Mouse (Mus musculus): ENCODE measurements around the gene Add3. TPM values are rescaled to one million over a fixed set of nuclear protein-coding genes. Genes with fewer than 3 reads are reported as not detected.

Add3 gene
- total RNA-seq, 2 experiments from 2014 or later: 80.6 to 86.6 TPM

GRCm38 (mm10) chr19:53257631-53258560 lies 117.7 kb downstream of the Add3 start:
- no peak for DNase-seq (ENCODE audit: low spot score in 2 of 2)
- intact Hi-C loops (cut with DNase I): no loop called here

GRCm38 (mm10) chr19:53258740-53259506 lies 118.7 kb downstream of the Add3 start:
- intact Hi-C loops (cut with DNase I): no loop called here
- no peak for DNase-seq (ENCODE audit: low spot score in 2 of 2)

- intact Hi-C loops (cut with DNase I): no loop called here
- no peak for DNase-seq (ENCODE audit: low spot score in 2 of 2)
These were observed 119.3 kb downstream of the Add3 start for GRCm38 (mm10) chr19:53259541-53259940.

GRCm38 (mm10) chr19:53260261-53260660 lies 120.0 kb downstream of the Add3 start:
- intact Hi-C loops (cut with DNase I): no loop called here
- DNase-seq (ENCODE audit: low spot score in 2 of 2): no peak

- DNase-seq (ENCODE audit: low spot score in 2 of 2): no peak
- intact Hi-C loops (cut with DNase I): no loop called here
These were observed 120.6 kb downstream of the Add3 start for GRCm38 (mm10) chr19:53260828-53261227.

DNA sequence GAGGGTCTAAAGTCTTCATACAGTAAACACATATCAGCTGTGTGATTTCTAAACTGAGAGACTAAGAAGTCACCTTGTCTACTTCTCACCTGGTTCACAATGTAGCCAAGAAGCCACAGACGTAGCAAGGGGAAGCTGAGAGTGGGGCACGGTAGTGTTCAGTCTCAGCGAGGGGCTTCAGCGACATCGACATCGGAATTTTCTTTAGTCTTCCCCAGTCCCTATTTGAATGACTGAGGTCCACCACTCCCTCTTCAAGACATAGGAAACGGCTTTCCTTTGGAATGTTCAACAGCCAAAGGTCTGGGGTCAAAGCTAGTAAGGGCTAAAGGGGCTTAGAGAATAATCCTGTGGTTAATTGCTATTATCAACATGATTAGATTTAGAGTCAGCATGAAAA lies 121.8 kb downstream of the Add3 start:
- no peak for DNase-seq (ENCODE audit: low spot score in 2 of 2)
- intact Hi-C loops (cut with DNase I): no loop called here

DNA sequence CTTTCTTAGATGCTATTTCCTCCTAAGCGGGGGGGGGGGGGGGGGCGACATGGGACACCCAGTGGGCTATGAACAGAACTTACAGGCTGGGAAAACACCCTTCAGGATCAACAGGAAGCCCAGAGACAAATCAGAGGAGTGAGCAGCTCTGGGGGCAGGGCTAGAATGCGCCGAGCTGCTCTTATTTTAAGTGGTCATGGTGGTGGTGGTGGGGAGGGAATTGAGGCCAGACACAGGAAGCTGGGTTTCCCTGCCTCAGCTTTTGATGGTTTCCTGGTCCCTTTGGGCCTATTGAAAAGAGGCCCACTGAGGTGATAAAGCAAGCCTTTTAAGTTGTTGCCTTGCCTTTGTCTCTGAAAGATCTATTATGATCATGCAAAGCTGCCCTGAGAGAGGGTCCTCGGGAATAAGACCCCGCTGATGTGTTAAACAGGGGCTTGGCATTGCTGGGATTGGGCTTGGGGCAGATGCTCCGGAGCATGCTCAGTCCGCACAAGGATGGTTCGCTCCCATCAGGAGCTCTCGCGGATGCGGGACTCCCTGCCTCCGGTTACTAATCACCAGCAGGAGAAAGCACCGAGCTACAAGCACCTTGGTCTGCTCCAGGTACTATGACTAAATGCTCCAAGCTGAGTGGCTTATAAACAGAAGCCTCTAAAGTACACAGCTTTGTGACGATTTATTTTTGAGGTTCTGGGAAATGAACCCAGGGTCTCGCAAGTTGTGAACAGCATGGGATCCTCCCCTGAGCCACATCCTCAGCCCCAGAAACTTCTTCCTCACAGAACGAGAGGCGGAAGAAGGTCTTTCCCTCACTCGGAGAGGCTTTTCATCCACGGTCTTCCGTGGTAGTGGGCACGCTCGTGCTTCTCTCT lies 123.9 kb downstream of the Add3 start:
- no peak for DNase-seq (ENCODE audit: low spot score in 2 of 2)
- intact Hi-C loops (cut with DNase I): no loop called here

DNA sequence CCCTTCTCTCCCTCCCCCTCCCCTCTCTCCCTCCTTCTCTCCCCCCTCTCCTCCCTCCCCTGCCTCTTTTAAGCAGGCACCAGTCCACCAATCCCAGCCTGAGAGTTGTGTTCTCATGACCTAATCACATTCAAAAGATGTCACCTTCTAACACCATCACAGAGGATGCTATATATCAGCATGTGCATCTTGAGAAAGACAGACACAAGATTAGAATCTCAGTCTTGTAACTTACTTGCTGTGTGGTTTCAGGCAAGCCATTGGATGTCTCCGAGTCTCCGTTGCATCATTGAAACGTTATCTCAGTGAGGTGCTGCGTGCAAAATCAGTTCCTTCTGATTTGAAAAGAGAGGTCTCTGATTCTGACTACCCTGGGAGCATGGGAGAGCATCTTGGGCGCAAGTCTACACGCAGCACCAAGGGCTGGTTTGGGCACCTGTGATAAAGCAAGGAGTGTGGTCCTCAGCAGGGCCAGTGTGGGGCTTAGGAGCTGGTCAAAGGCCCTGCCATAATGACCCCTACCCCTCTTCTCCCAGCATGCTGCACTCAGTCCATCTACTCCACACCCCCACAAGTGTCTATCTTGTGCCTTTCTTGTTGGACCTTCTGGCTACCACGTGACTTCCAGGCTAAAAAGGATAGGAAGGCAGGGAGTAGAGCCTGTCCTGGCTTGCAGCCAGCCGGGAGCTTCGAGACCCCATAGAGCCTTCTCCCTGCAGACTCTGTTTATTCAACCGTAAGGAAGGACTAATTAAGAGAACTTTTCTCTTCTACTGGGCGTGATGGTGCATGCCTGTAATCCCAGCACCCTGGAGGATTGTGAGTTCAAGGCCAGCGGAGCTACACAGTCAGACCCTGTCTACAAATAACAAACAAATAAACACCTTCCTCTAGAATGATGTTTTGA lies 124.8 kb downstream of the Add3 start:
- DNase-seq (ENCODE audit: low spot score in 2 of 2): no peak
- intact Hi-C loops (cut with DNase I): no loop called here

- no peak for DNase-seq (ENCODE audit: low spot score in 2 of 2)
These were observed 127.1 kb downstream of the Add3 start for GRCm38 (mm10) chr19:53267305-53267704.

DNA sequence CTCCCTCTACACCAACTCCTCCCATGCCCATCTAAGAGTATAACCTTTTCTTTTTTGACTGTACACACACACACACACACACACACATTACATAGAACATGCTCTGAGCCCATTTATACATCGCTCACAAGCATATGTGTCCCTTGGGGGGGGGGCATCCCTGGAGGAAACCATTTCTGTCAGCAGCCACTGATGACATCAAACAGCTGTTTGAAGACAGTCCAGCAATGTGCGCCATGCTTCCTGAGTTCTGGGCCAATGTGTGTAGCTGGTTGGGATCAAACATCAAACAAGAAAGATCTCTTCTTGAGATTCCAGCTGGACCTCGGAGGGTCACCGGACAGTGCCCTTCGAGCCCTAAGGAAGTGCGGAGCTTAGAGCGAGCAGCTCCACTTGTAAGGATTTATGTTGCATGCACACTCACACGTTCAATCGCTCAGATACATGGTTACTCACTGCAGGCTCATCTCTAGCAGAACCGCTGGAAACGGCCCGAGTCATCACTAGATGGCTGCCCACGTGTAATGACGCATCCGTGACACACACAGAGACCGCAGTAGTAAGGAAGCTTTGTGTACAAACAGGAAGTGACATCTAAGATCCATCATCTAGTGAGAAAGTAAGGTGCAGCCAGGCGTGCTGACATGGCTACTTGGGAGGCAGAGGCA lies 132.9 kb downstream of the Add3 start:
- intact Hi-C loops (cut with DNase I): no loop called here
- DNase-seq (ENCODE audit: low spot score in 2 of 2): peak in 1 of 2 experiments; percentile 11

More at GRCm38 (mm10) chr19:53267305-53267704, 127.1 kb downstream of the Add3 start:
- intact Hi-C loops (cut with DNase I): no loop called here

DNA sequence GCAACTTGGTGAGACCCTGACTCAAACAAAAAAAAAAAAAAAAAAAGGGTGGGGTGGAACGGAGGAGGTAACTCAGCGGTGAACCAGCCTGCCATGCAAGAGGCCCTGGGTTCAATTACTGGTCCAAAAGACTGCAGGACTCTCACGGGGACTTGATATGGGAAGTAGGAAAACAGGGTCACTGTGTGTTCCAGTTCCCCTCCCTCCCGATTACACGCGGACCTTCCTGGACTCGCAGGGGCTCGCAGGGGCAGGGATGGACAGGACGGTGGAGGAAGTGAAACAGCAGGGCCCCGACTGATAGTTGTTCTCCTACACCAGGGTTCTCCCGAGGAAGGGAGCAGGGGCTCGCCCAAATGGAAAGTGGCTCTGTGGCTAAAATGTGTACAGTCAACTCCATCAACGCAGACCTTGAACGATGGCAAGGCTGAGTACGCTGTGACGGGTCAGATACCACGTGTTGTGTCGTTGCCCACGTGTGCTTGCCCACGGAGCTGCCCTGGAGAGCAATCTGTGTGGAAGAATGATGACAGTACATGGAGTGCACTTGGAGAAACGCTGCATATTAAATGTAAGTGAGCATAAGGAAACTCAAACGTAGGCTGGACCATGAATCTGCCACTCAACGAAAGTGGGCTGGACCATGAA lies 133.7 kb downstream of the Add3 start:
- intact Hi-C loops (cut with DNase I): no loop called here

DNA sequence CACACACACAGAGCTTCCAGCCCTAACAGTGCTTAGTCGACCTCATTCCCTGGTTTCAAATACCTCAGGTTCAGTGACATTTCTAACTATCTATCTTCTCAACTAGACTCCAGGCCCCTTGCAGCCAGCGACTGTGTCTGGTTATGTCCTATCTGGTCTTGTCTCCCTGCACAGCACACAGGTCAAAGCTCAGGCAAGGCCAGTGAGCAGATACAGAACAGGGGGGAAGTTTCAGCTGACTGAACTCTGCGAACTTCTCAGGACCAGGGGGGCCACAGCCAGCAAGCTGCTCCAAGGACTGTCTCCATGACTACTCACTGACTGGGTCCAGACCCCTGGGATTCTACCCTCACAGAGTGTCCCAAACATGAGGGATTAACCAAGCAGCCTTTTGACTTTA lies 135.0 kb downstream of the Add3 start:
- intact Hi-C loops (cut with DNase I): no loop called here
- DNase-seq (ENCODE audit: low spot score in 2 of 2): no peak

More for the DNA sequence above, 133.7 kb downstream of the Add3 start:
- DNase-seq (ENCODE audit: low spot score in 2 of 2): peak in 1 of 2 experiments; percentile 11

DNA sequence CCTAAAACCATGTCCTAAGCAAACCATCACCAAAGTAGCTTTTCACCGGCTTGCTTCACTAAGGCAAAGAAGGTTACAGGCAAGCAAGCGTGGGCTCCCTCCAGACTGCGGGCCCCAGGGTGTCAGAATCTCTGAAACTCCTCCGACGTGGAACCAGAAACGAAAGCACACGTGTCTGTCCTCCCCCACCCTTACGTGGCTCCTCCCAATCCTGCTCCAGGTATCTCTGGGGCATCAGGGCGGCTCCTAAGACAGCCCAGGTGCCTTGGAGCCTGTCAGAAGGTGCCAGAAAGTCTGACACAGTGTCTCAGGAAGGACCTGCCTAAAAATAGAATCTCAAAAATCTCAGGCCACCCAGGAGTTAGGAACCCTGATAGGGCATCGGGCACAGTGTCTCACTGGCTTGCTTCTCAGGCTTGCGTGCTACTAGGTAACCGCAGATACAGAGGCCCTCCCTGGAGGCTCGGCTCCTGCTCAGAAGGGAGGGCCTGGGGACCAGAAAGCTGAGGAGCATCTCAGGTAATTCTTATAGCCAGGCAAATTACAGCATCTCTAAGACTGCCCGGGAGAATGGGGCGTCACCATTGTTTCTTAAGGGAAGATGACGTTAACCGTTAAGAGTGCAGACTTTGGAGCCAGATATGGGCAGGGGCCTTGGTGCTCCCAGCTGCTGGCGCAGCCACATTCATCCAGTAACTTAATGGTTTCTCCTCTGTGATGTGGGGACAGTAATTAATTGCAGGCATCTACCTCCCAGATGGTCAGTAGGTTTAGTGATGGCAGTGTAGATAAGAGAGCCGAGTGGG lies 136.9 kb downstream of the Add3 start:
- intact Hi-C loops (cut with DNase I): no loop called here
- DNase-seq (ENCODE audit: low spot score in 2 of 2): no peak

GRCm38 (mm10) chr19:53278491-53279415 lies 138.5 kb downstream of the Add3 start:
- intact Hi-C loops (cut with DNase I): no loop called here
- no peak for DNase-seq (ENCODE audit: low spot score in 2 of 2)

GRCm38 (mm10) chr19:53280254-53280653 lies 140.0 kb downstream of the Add3 start:
- intact Hi-C loops (cut with DNase I): no loop called here
- no peak for DNase-seq (ENCODE audit: low spot score in 2 of 2)

DNA sequence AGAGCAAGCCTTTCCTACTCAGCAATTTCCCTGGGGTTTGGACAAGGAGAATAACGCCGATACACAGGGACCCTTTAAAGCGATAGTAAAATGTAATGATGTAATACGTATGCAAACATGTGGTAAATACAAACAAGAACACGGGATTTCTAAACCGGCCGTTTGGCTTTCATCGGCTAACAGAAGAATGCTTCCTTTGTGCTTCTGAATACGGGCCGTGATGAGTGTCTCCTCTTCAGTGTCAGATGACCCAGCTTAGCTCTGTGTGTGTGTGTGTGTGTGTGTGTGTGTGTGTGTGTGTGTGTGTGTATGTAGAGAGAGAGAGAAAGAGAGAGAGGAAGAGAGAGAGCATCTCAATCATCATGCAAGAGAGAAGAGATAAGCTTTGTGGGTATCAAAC lies 142.3 kb downstream of the Add3 start:
- no peak for DNase-seq (ENCODE audit: low spot score in 2 of 2)
- intact Hi-C loops (cut with DNase I): no loop called here
